Mouse (Mus musculus) embryonic facial prominence, embryonic 13.5 days (tissue): ENCODE results near the gene Unc93b1. TPM values are rescaled to one million over a fixed set of nuclear protein-coding genes. Genes with fewer than 3 reads are reported as not detected.

Experiments used
- ATAC-seq: fragments of 200-750 bp; cut with Nextera tagmentation; 2 replicates; pipeline ENCODE4 v1.8.0; 2017; ENCODE audit warnings: low read depth; ENCODE audit not compliant: insufficient number of reproducible peaks, insufficient read depth, low FRiP score, low TSS enrichment
- H3K27ac ChIP-seq: fragments of 300-500 bp; sonication (generic); 2 replicates; pipeline ENCODE4 v1.5.1; 2015; ENCODE audit warnings: moderate library complexity, mild to moderate bottlenecking, inconsistent platforms
- H3K27me3 ChIP-seq: fragments of 300-500 bp; sonication (generic); 2 replicates; pipeline ENCODE4 v1.6.1; 2015; ENCODE audit warnings: mild to moderate bottlenecking, inconsistent platforms
- H3K36me3 ChIP-seq: fragments of 300-500 bp; sonication (generic); 2 replicates; pipeline ENCODE4 v1.6.1; 2015; ENCODE audit warnings: mild to moderate bottlenecking, inconsistent platforms
- H3K4me1 ChIP-seq: fragments of 300-500 bp; sonication (generic); 2 replicates; pipeline ENCODE4 v1.6.1; 2015; ENCODE audit warnings: inconsistent platforms
- H3K4me2 ChIP-seq: fragments of 300-500 bp; sonication (generic); 2 replicates; pipeline ENCODE4 v1.6.1; 2015; ENCODE audit warnings: moderate library complexity, mild to moderate bottlenecking, inconsistent platforms
- H3K4me3 ChIP-seq: fragments of 300-500 bp; sonication (generic); 2 replicates; pipeline ENCODE4 v1.5.1; 2015; ENCODE audit warnings: mild to moderate bottlenecking, inconsistent platforms
- H3K9ac ChIP-seq: fragments of 300-500 bp; sonication (generic); 2 replicates; pipeline ENCODE4 v1.6.1; 2015; ENCODE audit warnings: mild to moderate bottlenecking, inconsistent platforms
- H3K9me3 ChIP-seq: fragments of 300-500 bp; sonication (generic); 2 replicates; pipeline ENCODE4 v1.6.1; 2016; ENCODE audit warnings: inconsistent platforms
- WGBS: fragments of 180-500 bp; shearing (Covaris S2); methylation state at CpG from one replicate; pipeline ENCODE4 v1.1.7; 2015; ENCODE audit warnings: mixed read lengths; 5-methylcytosine and 5-hydroxymethylcytosine counted together
- polyA plus RNA-seq: library from polyadenylated mRNA; unstranded; fragments of >200 nt; fragmentation: Nextera tagmentation; extraction: Ambion mirVana; gene quantifications from 2 replicates; pipeline ENCODE4 v1.2.1, GENCODE M21; 2015

Gene Unc93b1
- polyA plus RNA-seq, 1 experiment from 2014 or later = 15.8 TPM

- no peak for ATAC-seq
- Histone ChIP-seq H3K4me1 (peaks cover 40% of the 10 kb centered on the region), H3K36me3 (peaks cover 51% of the 10 kb centered on the region), H3K9me3 (no peaks in the 10 kb centered on the region), H3K4me2 (peak overlapping the region; percentile 11; the same call in 1 of the 2 replicates), H3K9ac (0 out of 2 replicates have a peak overlapping the region, but pooled peaks have one; percentile 33), H3K27me3 (no peaks in the 10 kb centered on the region), H3K4me3 (no peak overlapping the region), H3K27ac (0 out of 2 replicates have a peak overlapping the region, but pooled peaks have one; percentile 16)
- WGBS = 66% methylated on average over 25 of the region's 25 CpGs
These were observed 31.2 kb upstream of the Unc93b1 start for GRCm38 (mm10) chr19:3903648-3904362.

- Histone ChIP-seq H3K4me1 (peaks cover 40% of the 10 kb centered on the region), H3K9ac (no peak overlapping the region), H3K27me3 (no peaks in the 10 kb centered on the region), H3K27ac (0 out of 2 replicates have a peak overlapping the region, but pooled peaks have one; percentile 16), H3K4me3 (no peak overlapping the region), H3K36me3 (peaks cover 55% of the 10 kb centered on the region), H3K4me2 (peak overlapping the region; percentile 11; the same call in 1 of the 2 replicates), H3K9me3 (no peaks in the 10 kb centered on the region)
- 59% methylated on average over 10 of the region's 10 CpGs for WGBS
- no peak for ATAC-seq
These were observed 30.7 kb upstream of the Unc93b1 start for GRCm38 (mm10) chr19:3904363-3904675.

- peak overlapping the region; percentile 70 for H3K27ac ChIP-seq
- H3K4me1 ChIP-seq = peaks cover 40% of the 10 kb centered on the region
- H3K27me3 ChIP-seq = no peaks in the 10 kb centered on the region
- WGBS = 19% methylated on average over 6 of the region's 6 CpGs
- peak overlapping the region; percentile 89 for H3K4me2 ChIP-seq
- ATAC-seq = no peak
- H3K36me3 ChIP-seq = peaks cover 58% of the 10 kb centered on the region
- H3K9ac ChIP-seq = peak overlapping the region; percentile 80
- no peaks in the 10 kb centered on the region for H3K9me3 ChIP-seq
- peak overlapping the region; percentile 74 for H3K4me3 ChIP-seq
These were observed 29.6 kb upstream of the Unc93b1 start for GRCm38 (mm10) chr19:3905261-3905969.

GRCm38 (mm10) chr19:3906326-3906725 is 28.7 kb upstream of the Unc93b1 start:
- no peak for ATAC-seq
- H3K4me1 ChIP-seq = peaks cover 41% of the 10 kb centered on the region

GRCm38 (mm10) chr19:3906795-3907786 is 27.9 kb upstream of the Unc93b1 start, which contains the start of gene Tcirg1:
Gene Tcirg1 (minus strand): TSS chr19:3907133.
- ATAC-seq = peak; percentile 79
- peak within 1 kb of the TSS; percentile 74 for H3K4me3 ChIP-seq
- H3K36me3 ChIP-seq = peaks cover 54% of the 10 kb centered on the region
- peak within 1 kb of the TSS; percentile 89 for H3K4me2 ChIP-seq
- no peaks in the 10 kb centered on the region for H3K27me3 ChIP-seq
- 3% methylated on average over 36 of the region's 36 CpGs for WGBS
- H3K4me1 ChIP-seq = peaks cover 48% of the 10 kb centered on the region
- no peaks in the 10 kb centered on the region for H3K9me3 ChIP-seq
- H3K9ac ChIP-seq = peak within 1 kb of the TSS; percentile 80
- peak within 1 kb of the TSS; percentile 75 for H3K27ac ChIP-seq

More at GRCm38 (mm10) chr19:3906326-3906725, 28.7 kb upstream of the Unc93b1 start:
- H3K4me3 ChIP-seq = peak overlapping the region; percentile 74
- peak overlapping the region; percentile 89 for H3K4me2 ChIP-seq
- peaks cover 61% of the 10 kb centered on the region for H3K36me3 ChIP-seq
- H3K27me3 ChIP-seq = no peaks in the 10 kb centered on the region
- H3K9ac ChIP-seq = peak overlapping the region; percentile 80
- 26% methylated on average over 10 of the region's 10 CpGs for WGBS
- H3K27ac ChIP-seq = peak overlapping the region; percentile 75
- H3K9me3 ChIP-seq = no peaks in the 10 kb centered on the region

- Histone ChIP-seq H3K27ac (no peak overlapping the region), H3K9me3 (no peaks in the 10 kb centered on the region), H3K27me3 (no peaks in the 10 kb centered on the region), H3K36me3 (peaks cover 44% of the 10 kb centered on the region), H3K4me3 (peak overlapping the region; percentile 74), H3K4me1 (peaks cover 50% of the 10 kb centered on the region), H3K4me2 (peak overlapping the region; percentile 89), H3K9ac (peak overlapping the region; percentile 80; the same call in 1 of the 2 replicates)
- no peak for ATAC-seq
- 77% methylated on average over 8 of the region's 8 CpGs for WGBS
These were observed 26.9 kb upstream of the Unc93b1 start for GRCm38 (mm10) chr19:3907876-3908660.

- WGBS = 71% methylated on average over 5 of the region's 5 CpGs
- Histone ChIP-seq H3K9ac (no peak overlapping the region), H3K9me3 (no peaks in the 10 kb centered on the region), H3K4me3 (no peak overlapping the region), H3K4me1 (peaks cover 41% of the 10 kb centered on the region), H3K27ac (no peak overlapping the region), H3K27me3 (no peaks in the 10 kb centered on the region), H3K4me2 (no peak overlapping the region), H3K36me3 (peaks cover 31% of the 10 kb centered on the region)
- ATAC-seq = no peak
These were observed 24.8 kb upstream of the Unc93b1 start for GRCm38 (mm10) chr19:3910206-3910605.

- Histone ChIP-seq H3K27me3 (no peaks in the 10 kb centered on the region), H3K4me1 (peaks cover 22% of the 10 kb centered on the region), H3K36me3 (peaks cover 31% of the 10 kb centered on the region), H3K27ac (peak within 1 kb of the TSS; percentile 68), H3K4me3 (peak within 1 kb of the TSS; percentile 72), H3K9me3 (no peaks in the 10 kb centered on the region), H3K4me2 (peak within 1 kb of the TSS; percentile 83), H3K9ac (peak within 1 kb of the TSS; percentile 77)
- WGBS = under 1% methylated on average over 43 of the region's 43 CpGs
- peak; percentile 96 for ATAC-seq
These were observed 22.4 kb upstream of the Unc93b1 start, which contains the start of gene Ndufs8 for GRCm38 (mm10) chr19:3912337-3913204. Gene Ndufs8 (minus strand): TSS chr19:3912774.

- no peaks in the 10 kb centered on the region for H3K9me3 ChIP-seq
- H3K27ac ChIP-seq = 0 out of 2 replicates have a peak overlapping the region, but pooled peaks have one; percentile 62
- peak overlapping the region; percentile 83 for H3K4me2 ChIP-seq
- H3K4me3 ChIP-seq = peak overlapping the region; percentile 72
- H3K9ac ChIP-seq = peak overlapping the region; percentile 77
- 85% methylated on average over 8 of the region's 8 CpGs for WGBS
- H3K27me3 ChIP-seq = no peaks in the 10 kb centered on the region
- no peak for ATAC-seq
- H3K36me3 ChIP-seq = peaks cover 24% of the 10 kb centered on the region
- H3K4me1 ChIP-seq = peaks cover 19% of the 10 kb centered on the region
These were observed 21.3 kb upstream of the Unc93b1 start for GRCm38 (mm10) chr19:3913692-3914091.

- Histone ChIP-seq H3K27ac (no peak overlapping the region), H3K36me3 (peaks cover 16% of the 10 kb centered on the region), H3K4me2 (no peak overlapping the region), H3K4me3 (no peak overlapping the region), H3K9me3 (no peaks in the 10 kb centered on the region), H3K9ac (no peak overlapping the region; the same call in 1 of the 2 replicates), H3K4me1 (peaks cover 22% of the 10 kb centered on the region), H3K27me3 (no peaks in the 10 kb centered on the region)
- 88% methylated on average over 5 of the region's 5 CpGs for WGBS
- no peak for ATAC-seq
These were observed 20.5 kb upstream of the Unc93b1 start for GRCm38 (mm10) chr19:3914535-3914934.
